Mouse (Mus musculus): Measurements from ENCODE around the gene Skint6. TPM values are rescaled to one million over a fixed set of nuclear protein-coding genes. Genes with fewer than 3 reads are reported as not detected.
"Not testable (repeated sequence)": the region's sequence is repeated elsewhere in the genome, so short reads cannot be mapped to it uniquely, and the experiment has no call there.

The Skint6 gene
- not detected in 2 replicates for polyA plus RNA-seq (2011; ENCODE audit: insufficient read length, low read depth, missing spikeins)

DNA sequence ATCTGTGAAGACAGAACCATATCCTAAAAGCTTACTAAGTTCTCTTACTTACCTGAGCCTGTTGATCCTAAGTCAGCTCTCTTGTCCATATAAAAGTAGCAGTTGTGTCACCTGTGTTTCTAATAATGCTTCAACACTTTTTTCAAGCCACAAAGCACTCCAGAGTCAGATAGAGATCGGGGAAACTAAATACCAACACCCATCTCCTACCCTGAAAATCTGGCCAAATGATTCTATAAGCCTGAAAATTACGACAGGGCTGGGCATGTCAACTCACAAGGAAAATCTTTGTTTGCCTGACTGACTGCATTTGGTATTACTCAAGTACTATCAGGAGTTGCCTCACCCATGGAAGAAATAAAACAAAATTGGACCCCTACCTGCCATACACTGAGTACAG is at the start of gene Skint6:
Gene Skint6 (minus strand): TSS at position 101 of the 400 bp plus-strand sequence.
- TF ChIP-seq POLR2A (IDR thresholded peaks at IDR 0.05; ENCODE audit: low read depth, low read length), result no peak
- Histone ChIP-seq H3K4me1 (ENCODE audit: control insufficient read depth, insufficient read depth, low read length) (no peaks in the 10 kb centered on the region), H3K27ac (ENCODE audit: insufficient read depth, low read length) (no peak within 1 kb of the TSS), H3K4me3 (ENCODE audit: insufficient read depth, low read length) (no peak within 1 kb of the TSS)

DNA sequence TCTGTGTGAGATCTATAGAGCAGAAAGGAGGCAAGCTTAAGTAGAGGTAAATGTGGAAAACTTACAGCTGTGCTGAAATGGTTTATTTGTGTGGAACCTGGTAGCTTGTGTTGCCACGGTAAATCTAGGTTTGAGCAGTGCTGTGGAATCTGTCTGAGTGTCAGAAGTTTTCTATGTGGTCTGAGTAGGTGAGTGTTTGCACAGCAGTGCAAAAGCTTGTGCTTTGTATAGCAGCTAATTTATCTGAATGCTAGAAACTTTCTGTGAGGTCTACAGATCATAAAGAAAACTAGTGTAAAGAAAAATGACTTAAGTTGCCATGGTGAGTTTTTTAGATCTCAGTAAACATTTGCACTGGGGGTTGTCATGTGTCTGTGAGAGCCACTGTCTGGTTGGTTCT is 34.1 kb upstream of the Skint6 start:
- H3K4me3 ChIP-seq (ENCODE audit: insufficient read depth, low read length), result no peak overlapping the region
- no peak overlapping the region for H3K27ac ChIP-seq (ENCODE audit: insufficient read depth, low read length)
- TF ChIP-seq POLR2A (IDR thresholded peaks at IDR 0.05; ENCODE audit: low read depth, low read length), result no peak
- TF ChIP-seq CTCF (IDR thresholded peaks at IDR 0.05; ENCODE audit: borderline replicate concordance, insufficient read depth, low read length), result no peak
- H3K4me1 ChIP-seq (ENCODE audit: control insufficient read depth, insufficient read depth, low read length), result no peaks in the 10 kb centered on the region

DNA sequence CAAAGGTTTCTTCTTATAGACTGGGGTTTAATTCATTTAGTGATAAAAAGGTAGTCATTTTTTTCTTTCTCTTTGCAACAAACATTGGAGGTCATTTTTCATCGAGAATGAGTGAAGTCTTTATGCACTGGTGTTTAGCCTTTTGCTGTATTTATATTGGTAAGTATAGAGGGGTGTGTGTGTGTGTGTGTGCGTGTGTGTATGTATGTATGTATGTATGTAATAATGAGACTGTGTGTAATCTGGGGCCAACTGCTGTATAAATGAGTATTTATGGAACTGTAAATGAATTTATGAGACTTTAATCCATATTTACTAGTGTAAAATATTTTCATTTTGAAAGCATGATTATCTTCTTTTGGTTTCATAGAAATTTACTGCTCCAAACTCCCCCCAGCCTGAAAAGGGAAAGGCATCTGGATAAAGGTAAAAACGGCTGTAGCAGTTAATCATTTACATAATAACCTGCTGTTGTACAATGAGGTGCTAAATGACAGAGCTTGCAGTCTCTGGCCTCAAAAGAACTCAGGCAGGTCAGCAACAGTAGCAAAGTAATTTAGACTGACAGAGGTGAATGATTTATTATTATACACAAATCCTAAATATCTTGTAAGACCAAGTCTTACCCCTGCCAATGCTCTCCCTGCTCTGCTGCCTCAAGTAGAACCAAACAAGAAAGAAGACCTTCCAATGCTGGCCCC is 15.2 kb upstream of the Skint6 start:
- no peak overlapping the region for H3K27ac ChIP-seq (ENCODE audit: insufficient read depth, low read length)
- no peaks in the 10 kb centered on the region for H3K4me1 ChIP-seq (ENCODE audit: control insufficient read depth, insufficient read depth, low read length)
- TF ChIP-seq POLR2A (IDR thresholded peaks at IDR 0.05; ENCODE audit: low read depth, low read length) (no peak), CTCF (IDR thresholded peaks at IDR 0.05; ENCODE audit: borderline replicate concordance, insufficient read depth, low read length) (no peak)
- H3K4me3 ChIP-seq (ENCODE audit: insufficient read depth, low read length), result no peak overlapping the region

DNA sequence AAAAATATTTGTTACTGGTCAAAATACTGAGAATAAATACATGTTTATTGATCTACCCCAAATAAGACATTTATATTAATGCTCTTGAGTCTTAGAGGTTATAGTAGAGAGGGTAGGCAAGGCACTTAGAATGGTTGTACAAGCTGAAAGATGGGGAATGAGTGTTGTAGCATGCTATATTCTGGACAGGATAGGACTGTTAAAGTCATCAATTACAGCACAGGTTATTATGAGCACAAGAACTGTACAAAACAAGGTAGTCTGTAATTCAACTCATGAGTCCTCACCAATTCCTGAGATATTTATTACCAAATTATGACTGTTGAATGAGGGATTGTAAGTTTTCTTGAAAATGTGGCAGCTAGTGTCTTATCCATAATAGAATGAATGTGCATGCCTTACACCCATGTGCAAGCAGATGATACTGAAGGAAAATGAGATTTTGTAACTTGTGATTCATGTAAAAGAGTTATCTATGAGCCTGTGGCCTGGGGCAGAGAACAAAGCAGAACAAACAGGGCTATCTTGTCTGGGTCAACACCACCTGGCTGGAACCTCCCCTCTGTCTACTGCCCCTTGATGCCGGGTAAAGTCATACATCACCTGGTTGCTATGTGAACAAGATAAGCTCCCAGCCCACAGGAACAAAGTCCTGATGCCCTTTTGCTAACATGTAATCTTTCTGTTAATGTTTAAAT is 23.3 kb downstream of the Skint6 start:
- TF ChIP-seq POLR2A (IDR thresholded peaks at IDR 0.05; ENCODE audit: low read depth, low read length) (no peak), CTCF (IDR thresholded peaks at IDR 0.05; ENCODE audit: borderline replicate concordance, insufficient read depth, low read length) (no peak)
- no peak overlapping the region for H3K27ac ChIP-seq (ENCODE audit: insufficient read depth, low read length)

DNA sequence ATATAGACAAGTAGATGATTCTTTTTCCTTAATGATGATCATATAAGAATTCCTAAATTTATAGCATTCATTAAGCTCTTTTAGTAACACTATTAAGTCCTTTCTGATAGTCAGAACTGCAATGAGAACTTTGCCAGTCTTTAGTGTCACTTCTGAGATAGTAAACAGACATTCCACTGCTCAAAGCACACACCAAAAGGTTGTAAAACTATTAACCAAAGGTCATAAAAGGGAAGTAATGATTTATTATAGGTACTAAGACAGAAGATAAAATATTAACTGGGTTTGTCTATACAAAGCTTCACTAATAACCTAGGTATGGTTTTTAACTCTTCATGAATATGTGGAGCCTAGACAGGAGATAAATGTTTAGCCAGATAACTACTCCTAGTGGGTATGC is 41.0 kb downstream of the Skint6 start:
- TF ChIP-seq CTCF (IDR thresholded peaks at IDR 0.05; ENCODE audit: borderline replicate concordance, insufficient read depth, low read length) (no peak), POLR2A (IDR thresholded peaks at IDR 0.05; ENCODE audit: low read depth, low read length) (no peak)

More for the DNA sequence above, 23.3 kb downstream of the Skint6 start:
- Histone ChIP-seq H3K4me1 (ENCODE audit: control insufficient read depth, insufficient read depth, low read length) (no peaks in the 10 kb centered on the region), H3K4me3 (ENCODE audit: insufficient read depth, low read length) (no peak overlapping the region)

DNA sequence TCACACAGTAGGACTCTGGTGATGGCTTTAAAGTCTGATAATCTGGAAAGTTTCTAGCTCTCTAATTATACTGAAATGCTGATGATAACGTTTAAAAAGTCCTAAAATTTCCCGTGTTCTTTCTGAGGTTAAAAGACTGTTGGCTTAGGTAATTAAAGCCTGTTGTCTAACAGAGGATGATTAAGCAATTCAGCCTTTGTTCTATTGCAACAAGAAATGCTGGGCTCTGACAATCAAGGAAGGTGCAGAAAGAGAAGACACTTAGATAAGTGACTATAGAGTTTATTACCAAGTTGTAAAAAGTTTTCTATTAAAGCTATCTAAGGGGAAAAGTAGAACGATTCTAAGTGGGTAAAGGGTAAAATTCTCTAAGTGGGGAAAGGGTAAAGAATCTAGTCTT is 219.2 kb downstream of the Skint6 start:
- TF ChIP-seq CTCF (IDR thresholded peaks at IDR 0.05; ENCODE audit: borderline replicate concordance, insufficient read depth, low read length) (no peak), POLR2A (IDR thresholded peaks at IDR 0.05; ENCODE audit: low read depth, low read length) (no peak)
- Histone ChIP-seq H3K27ac (ENCODE audit: insufficient read depth, low read length) (no peak overlapping the region), H3K4me3 (ENCODE audit: insufficient read depth, low read length) (no peak overlapping the region), H3K4me1 (ENCODE audit: control insufficient read depth, insufficient read depth, low read length) (no peaks in the 10 kb centered on the region)

More for the DNA sequence above, 41.0 kb downstream of the Skint6 start:
- H3K4me3 ChIP-seq (ENCODE audit: insufficient read depth, low read length), result no peak overlapping the region
- H3K27ac ChIP-seq (ENCODE audit: insufficient read depth, low read length), result no peak overlapping the region
- H3K4me1 ChIP-seq (ENCODE audit: control insufficient read depth, insufficient read depth, low read length), result no peaks in the 10 kb centered on the region

DNA sequence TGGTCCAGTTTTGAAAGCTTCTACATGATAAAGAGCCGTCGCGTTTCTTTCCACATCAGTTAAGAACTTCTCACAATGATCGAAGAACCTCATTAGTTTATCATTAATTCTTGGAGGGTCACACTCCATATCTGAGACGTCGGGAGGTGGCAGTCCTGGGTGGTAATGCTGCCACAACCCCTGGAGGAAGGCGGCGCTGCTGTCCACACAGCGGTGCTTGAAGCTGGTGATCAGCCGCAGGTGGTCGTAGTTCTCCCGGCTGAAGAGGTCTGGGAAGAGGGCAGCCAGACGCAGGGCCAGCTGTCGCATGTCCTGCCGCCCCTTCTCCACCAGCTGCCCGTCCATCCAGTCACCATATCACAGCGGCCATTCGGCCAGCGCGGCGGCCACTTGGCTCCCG is 307.6 kb downstream of the Skint6 start:
- H3K4me1 ChIP-seq (ENCODE audit: control insufficient read depth, insufficient read depth, low read length); H3K27ac ChIP-seq (ENCODE audit: insufficient read depth, low read length); H3K4me3 ChIP-seq (ENCODE audit: insufficient read depth, low read length): not testable (repeated sequence)

DNA sequence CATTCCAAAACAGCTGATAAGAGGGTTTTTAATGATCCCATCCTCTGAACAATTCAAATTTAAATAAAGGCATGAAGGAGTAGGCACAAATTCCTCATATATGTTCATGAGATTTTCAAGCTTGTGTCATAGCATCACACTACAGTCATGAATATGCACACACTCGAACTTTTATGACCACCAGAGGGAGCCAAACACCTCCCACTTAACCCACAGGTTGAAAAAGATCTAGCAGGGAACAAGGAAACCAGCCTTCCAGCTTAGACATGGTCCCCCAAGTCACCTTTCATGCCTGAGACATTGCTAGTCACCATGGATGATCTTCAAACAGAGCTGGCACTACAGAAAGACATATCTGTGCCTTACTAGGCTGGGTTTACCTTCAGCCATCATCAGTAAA is 496.1 kb downstream of the Skint6 start:
- Histone ChIP-seq H3K4me3 (ENCODE audit: insufficient read depth, low read length) (no peak overlapping the region), H3K4me1 (ENCODE audit: control insufficient read depth, insufficient read depth, low read length) (no peaks in the 10 kb centered on the region), H3K27ac (ENCODE audit: insufficient read depth, low read length) (no peak overlapping the region)
- TF ChIP-seq CTCF (IDR thresholded peaks at IDR 0.05; ENCODE audit: borderline replicate concordance, insufficient read depth, low read length) (no peak), POLR2A (IDR thresholded peaks at IDR 0.05; ENCODE audit: low read depth, low read length) (no peak)

DNA sequence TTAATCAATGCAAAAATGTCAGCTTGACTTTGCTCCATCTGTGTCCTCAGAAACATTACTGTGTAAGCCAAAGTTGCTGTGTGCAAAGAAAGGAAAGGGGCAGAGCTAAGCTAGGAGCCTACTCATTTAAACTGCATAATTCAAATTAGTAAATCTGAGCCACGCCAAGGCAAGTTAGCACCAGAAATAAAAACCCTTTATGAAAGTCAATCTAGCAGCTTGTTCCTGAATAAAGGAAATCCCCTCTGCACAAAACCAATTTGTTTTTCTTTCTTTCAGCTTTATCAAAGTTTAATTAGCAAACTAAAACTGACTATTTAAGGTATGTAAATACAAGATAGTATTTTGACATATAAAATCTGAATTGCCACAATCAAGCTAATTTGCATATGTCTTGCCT is 512.0 kb downstream of the Skint6 start, which contains the start of gene Skint10:
Gene Skint10 (minus strand): TSS at position 101 of the 400 bp plus-strand sequence.
- Histone ChIP-seq H3K4me1 (ENCODE audit: control insufficient read depth, insufficient read depth, low read length) (no peaks in the 10 kb centered on the region), H3K4me3 (ENCODE audit: insufficient read depth, low read length) (no peak within 1 kb of the TSS), H3K27ac (ENCODE audit: insufficient read depth, low read length) (no peak within 1 kb of the TSS)
- TF ChIP-seq CTCF (IDR thresholded peaks at IDR 0.05; ENCODE audit: borderline replicate concordance, insufficient read depth, low read length), result no peak
- TF ChIP-seq POLR2A (IDR thresholded peaks at IDR 0.05; ENCODE audit: low read depth, low read length), result no peak
